Mouse (Mus musculus): ENCODE results near the gene P2ry6. TPM values are rescaled to one million over a fixed set of nuclear protein-coding genes. Genes with fewer than 3 reads are reported as not detected.

P2ry6 gene
- polyA plus RNA-seq, 1 experiment from 2014 or later: 3.6 TPM

DNA sequence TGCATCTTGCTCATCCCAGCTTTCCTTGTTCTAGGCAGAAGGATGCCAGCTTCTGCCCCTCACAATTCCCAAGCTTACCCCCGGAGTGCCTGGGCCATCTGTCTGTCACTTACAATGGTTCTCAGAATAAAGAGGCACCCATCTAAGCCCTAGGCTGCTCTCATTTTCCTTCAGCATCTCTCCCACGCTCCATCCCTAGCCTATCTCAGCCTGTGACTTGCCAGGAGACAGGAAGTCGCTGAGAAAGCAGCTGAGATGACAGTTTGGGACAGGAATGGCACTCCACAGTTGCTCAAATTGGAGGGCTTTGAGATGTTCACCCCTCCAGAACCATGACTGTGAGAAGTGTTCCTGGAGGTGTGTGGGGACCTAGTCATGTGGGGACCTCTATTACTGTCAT, 1.6 kb downstream of the P2ry6 start:
- Histone ChIP-seq H3K27ac (ENCODE audit: low read depth, low read length) (no peak overlapping the region), H3K4me1 (ENCODE audit: control insufficient read depth, insufficient read depth, low read length) (peaks cover 8% of the 10 kb centered on the region), H3K9me3 (ENCODE audit: control insufficient read depth, low read length) (no peaks in the 10 kb centered on the region), H3K36me3 (ENCODE audit: control insufficient read depth, insufficient read depth, low read length) (no peaks in the 10 kb centered on the region), H3K27me3 (ENCODE audit: control insufficient read depth, insufficient read depth, low read length) (peaks cover 26% of the 10 kb centered on the region), H3K4me2 (replicated peaks; ENCODE audit: low read depth, low read length) (no peak overlapping the region), H3K4me3 (ENCODE audit: low read length) (no peak overlapping the region), H3K9ac (ENCODE audit: low read depth, low read length) (no peak overlapping the region)
- WGBS: 57% methylated on average over 3 of the region's 3 CpGs
- ATAC-seq (ENCODE audit: low FRiP score, low TSS enrichment): no peak

- no peak overlapping the region for H3K4me2 ChIP-seq (replicated peaks; ENCODE audit: low read depth, low read length)
- H3K27ac ChIP-seq (ENCODE audit: low read depth, low read length): no peak overlapping the region
- no peak overlapping the region for H3K9ac ChIP-seq (ENCODE audit: low read depth, low read length)
- no peaks in the 10 kb centered on the region for H3K36me3 ChIP-seq (ENCODE audit: control insufficient read depth, insufficient read depth, low read length)
- 87% methylated on average over 10 of the region's 10 CpGs for WGBS
- no peak overlapping the region for H3K4me3 ChIP-seq (ENCODE audit: low read length)
- no peak for ATAC-seq (ENCODE audit: low FRiP score, low TSS enrichment)
- H3K9me3 ChIP-seq (ENCODE audit: control insufficient read depth, low read length): no peaks in the 10 kb centered on the region
- peaks cover 2% of the 10 kb centered on the region for H3K4me1 ChIP-seq (ENCODE audit: control insufficient read depth, insufficient read depth, low read length)
- peaks cover 11% of the 10 kb centered on the region for H3K27me3 ChIP-seq (ENCODE audit: control insufficient read depth, insufficient read depth, low read length)
Observed at GRCm38 (mm10) chr7:100968874-100969659, 5.4 kb downstream of the P2ry6 start.

- Histone ChIP-seq H3K9me3 (ENCODE audit: control insufficient read depth, low read length) (no peaks in the 10 kb centered on the region), H3K4me1 (ENCODE audit: control insufficient read depth, insufficient read depth, low read length) (no peaks in the 10 kb centered on the region; the same call in 1 of the 2 replicates), H3K27ac (ENCODE audit: low read depth, low read length) (no peak overlapping the region), H3K4me3 (ENCODE audit: low read length) (no peak overlapping the region), H3K36me3 (ENCODE audit: control insufficient read depth, insufficient read depth, low read length) (no peaks in the 10 kb centered on the region), H3K9ac (ENCODE audit: low read depth, low read length) (no peak overlapping the region), H3K27me3 (ENCODE audit: control insufficient read depth, insufficient read depth, low read length) (peaks cover 6% of the 10 kb centered on the region), H3K4me2 (replicated peaks; ENCODE audit: low read depth, low read length) (no peak overlapping the region)
- 79% methylated on average over 6 of the region's 6 CpGs for WGBS
- no peak for ATAC-seq (ENCODE audit: low FRiP score, low TSS enrichment)
Observed at GRCm38 (mm10) chr7:100968376-100968775, 6.1 kb downstream of the P2ry6 start.

DNA sequence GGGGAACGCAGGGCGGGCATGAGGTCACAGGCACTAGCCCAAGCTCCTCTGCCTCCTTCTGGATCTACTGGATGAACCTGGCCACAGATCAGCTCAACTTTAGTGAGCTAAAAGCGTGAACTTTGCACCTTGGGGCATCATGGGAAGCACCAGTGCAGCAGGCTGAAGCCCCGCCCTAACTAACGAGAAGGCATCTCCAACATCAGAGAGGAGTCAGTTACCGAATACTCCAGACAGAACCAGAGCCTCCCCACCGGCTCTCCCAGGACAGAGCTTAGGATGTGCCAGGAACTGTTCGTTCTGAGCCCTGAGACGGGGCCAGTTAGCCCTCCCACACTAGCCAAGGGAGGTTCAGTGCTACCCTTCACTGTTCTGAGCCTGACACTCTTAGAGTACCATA, 6.6 kb downstream of the P2ry6 start:
- Histone ChIP-seq H3K27ac (ENCODE audit: low read depth, low read length) (no peak overlapping the region), H3K9ac (ENCODE audit: low read depth, low read length) (no peak overlapping the region), H3K36me3 (ENCODE audit: control insufficient read depth, insufficient read depth, low read length) (no peaks in the 10 kb centered on the region), H3K27me3 (ENCODE audit: control insufficient read depth, insufficient read depth, low read length) (0 out of 2 replicates have a peak, but pooled peaks cover 1% of the 10 kb centered on the region), H3K4me1 (ENCODE audit: control insufficient read depth, insufficient read depth, low read length) (no peaks in the 10 kb centered on the region; the same call in 1 of the 2 replicates), H3K9me3 (ENCODE audit: control insufficient read depth, low read length) (no peaks in the 10 kb centered on the region), H3K4me3 (ENCODE audit: low read length) (no peak overlapping the region), H3K4me2 (replicated peaks; ENCODE audit: low read depth, low read length) (no peak overlapping the region)
- no peak for ATAC-seq (ENCODE audit: low FRiP score, low TSS enrichment)
- 77% methylated on average over 9 of the region's 9 CpGs for WGBS

DNA sequence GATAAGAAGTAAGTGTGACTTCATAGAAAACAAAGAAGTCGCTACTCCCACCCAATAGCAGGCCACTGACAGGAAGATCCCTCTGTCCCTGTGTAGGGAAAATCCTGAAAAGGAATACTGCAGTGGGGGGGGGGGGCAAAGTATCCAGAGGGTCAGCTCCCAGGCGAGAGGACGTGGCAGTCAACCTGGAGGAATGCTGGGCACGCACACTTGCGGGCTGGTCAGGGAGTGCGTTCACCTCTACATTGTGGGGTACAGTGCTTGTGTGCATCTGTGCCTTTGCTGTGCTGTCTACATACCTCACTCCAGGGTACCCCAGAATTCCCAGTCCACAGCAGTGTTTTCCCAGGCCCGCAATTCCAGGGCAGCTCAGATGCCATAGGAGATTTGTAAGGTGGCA, 8.4 kb downstream of the P2ry6 start:
- Histone ChIP-seq H3K36me3 (ENCODE audit: control insufficient read depth, insufficient read depth, low read length) (no peaks in the 10 kb centered on the region), H3K4me1 (ENCODE audit: control insufficient read depth, insufficient read depth, low read length) (no peaks in the 10 kb centered on the region; the same call in 1 of the 2 replicates), H3K27ac (ENCODE audit: low read depth, low read length) (no peak overlapping the region), H3K9ac (ENCODE audit: low read depth, low read length) (no peak overlapping the region), H3K4me2 (replicated peaks; ENCODE audit: low read depth, low read length) (no peak overlapping the region), H3K27me3 (ENCODE audit: control insufficient read depth, insufficient read depth, low read length) (no peaks in the 10 kb centered on the region), H3K9me3 (ENCODE audit: control insufficient read depth, low read length) (no peaks in the 10 kb centered on the region), H3K4me3 (ENCODE audit: low read length) (no peak overlapping the region)
- 87% methylated on average over 7 of the region's 7 CpGs for WGBS
- ATAC-seq (ENCODE audit: low FRiP score, low TSS enrichment): no peak

DNA sequence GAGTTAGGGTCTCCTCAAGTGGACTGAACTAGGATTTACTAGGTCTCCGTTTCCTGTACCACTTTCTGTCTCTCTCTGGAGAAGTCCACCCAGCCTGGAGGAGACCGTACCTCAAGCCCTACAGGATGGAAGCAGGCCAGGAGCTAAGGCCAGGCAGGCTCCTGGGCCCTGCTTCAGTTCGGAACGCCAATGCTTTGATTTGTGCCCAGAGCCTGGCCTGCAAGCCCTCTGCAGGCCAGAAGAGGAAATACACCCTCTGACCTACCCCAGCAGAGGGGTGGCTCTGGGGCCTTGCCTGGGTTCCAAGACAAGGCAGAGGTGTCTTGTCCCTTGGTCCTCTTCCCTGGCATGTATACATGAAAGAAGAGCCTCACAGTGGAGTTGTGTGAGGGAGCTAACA, 9.4 kb downstream of the P2ry6 start:
- Histone ChIP-seq H3K36me3 (ENCODE audit: control insufficient read depth, insufficient read depth, low read length) (no peaks in the 10 kb centered on the region), H3K4me2 (replicated peaks; ENCODE audit: low read depth, low read length) (no peak overlapping the region), H3K4me3 (ENCODE audit: low read length) (no peak overlapping the region), H3K9ac (ENCODE audit: low read depth, low read length) (no peak overlapping the region), H3K9me3 (ENCODE audit: control insufficient read depth, low read length) (no peaks in the 10 kb centered on the region), H3K4me1 (ENCODE audit: control insufficient read depth, insufficient read depth, low read length) (no peaks in the 10 kb centered on the region; the same call in 1 of the 2 replicates), H3K27ac (ENCODE audit: low read depth, low read length) (no peak overlapping the region), H3K27me3 (ENCODE audit: control insufficient read depth, insufficient read depth, low read length) (no peaks in the 10 kb centered on the region)
- peak; percentile 58; the same call in 1 of the 2 replicates for ATAC-seq (ENCODE audit: low FRiP score, low TSS enrichment)
- 32% methylated on average over 4 of the region's 4 CpGs for WGBS

DNA sequence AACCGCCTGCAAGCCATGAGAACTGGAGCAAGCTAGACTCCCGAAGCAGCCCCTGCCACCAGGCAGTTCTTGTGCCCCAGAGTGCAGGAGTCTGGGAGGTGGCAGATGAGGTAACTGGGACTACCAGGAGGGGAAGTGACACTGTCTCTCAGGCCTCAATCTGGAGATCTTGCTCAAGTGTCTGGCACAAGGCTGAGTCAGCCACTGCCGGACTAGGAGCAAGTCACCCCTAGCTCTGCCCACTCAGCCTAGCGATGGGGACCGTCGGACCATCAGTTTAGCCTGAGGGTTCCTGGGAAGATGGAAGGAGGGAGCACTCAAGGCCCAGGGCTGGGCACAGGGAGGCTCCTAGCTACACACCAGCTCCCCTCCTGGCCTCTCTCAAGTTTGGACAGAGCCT, 10.2 kb downstream of the P2ry6 start:
- WGBS: 74% methylated on average over 6 of the region's 6 CpGs
- Histone ChIP-seq H3K4me1 (ENCODE audit: control insufficient read depth, insufficient read depth, low read length) (no peaks in the 10 kb centered on the region), H3K4me3 (ENCODE audit: low read length) (no peak overlapping the region), H3K9me3 (ENCODE audit: control insufficient read depth, low read length) (no peaks in the 10 kb centered on the region), H3K27me3 (ENCODE audit: control insufficient read depth, insufficient read depth, low read length) (no peaks in the 10 kb centered on the region), H3K27ac (ENCODE audit: low read depth, low read length) (no peak overlapping the region), H3K36me3 (ENCODE audit: control insufficient read depth, insufficient read depth, low read length) (no peaks in the 10 kb centered on the region), H3K4me2 (replicated peaks; ENCODE audit: low read depth, low read length) (no peak overlapping the region), H3K9ac (ENCODE audit: low read depth, low read length) (no peak overlapping the region)
- no peak for ATAC-seq (ENCODE audit: low FRiP score, low TSS enrichment)

GRCm38 (mm10) chr7:100963381-100963780, 11.1 kb downstream of the P2ry6 start:
- no peaks in the 10 kb centered on the region for H3K9me3 ChIP-seq (ENCODE audit: control insufficient read depth, low read length)
- H3K9ac ChIP-seq (ENCODE audit: low read depth, low read length): no peak overlapping the region
- no peaks in the 10 kb centered on the region for H3K4me1 ChIP-seq (ENCODE audit: control insufficient read depth, insufficient read depth, low read length)
- no peak for ATAC-seq (ENCODE audit: low FRiP score, low TSS enrichment)
- no peak overlapping the region for H3K4me2 ChIP-seq (replicated peaks; ENCODE audit: low read depth, low read length)
- no peaks in the 10 kb centered on the region for H3K27me3 ChIP-seq (ENCODE audit: control insufficient read depth, insufficient read depth, low read length)
- no peak overlapping the region for H3K27ac ChIP-seq (ENCODE audit: low read depth, low read length)
- no peak overlapping the region for H3K4me3 ChIP-seq (ENCODE audit: low read length)
- WGBS: 76% methylated on average over 8 of the region's 8 CpGs
- H3K36me3 ChIP-seq (ENCODE audit: control insufficient read depth, insufficient read depth, low read length): no peaks in the 10 kb centered on the region

DNA sequence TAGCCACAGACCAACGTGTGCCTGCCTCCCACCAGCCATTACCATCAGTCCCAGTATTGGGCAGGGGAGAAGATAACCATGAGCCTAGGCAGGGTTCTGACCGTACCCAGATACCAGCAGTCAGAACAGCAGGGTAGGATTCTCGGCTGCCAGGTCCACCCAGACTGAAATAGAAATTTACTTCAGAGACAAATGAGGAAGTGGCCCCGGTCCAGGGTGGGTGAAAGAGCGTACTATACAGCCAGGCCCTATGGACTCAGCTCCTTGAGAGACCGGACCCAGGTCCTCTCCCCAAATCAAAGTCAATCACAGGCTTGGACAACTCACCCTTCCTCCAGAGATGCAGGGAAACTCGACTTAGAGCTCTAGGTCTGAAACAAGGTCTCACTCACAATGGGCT, 13.3 kb downstream of the P2ry6 start:
- Histone ChIP-seq H3K9ac (ENCODE audit: low read depth, low read length) (no peak overlapping the region), H3K4me2 (replicated peaks; ENCODE audit: low read depth, low read length) (no peak overlapping the region), H3K27me3 (ENCODE audit: control insufficient read depth, insufficient read depth, low read length) (no peaks in the 10 kb centered on the region), H3K4me3 (ENCODE audit: low read length) (no peak overlapping the region), H3K36me3 (ENCODE audit: control insufficient read depth, insufficient read depth, low read length) (no peaks in the 10 kb centered on the region), H3K27ac (ENCODE audit: low read depth, low read length) (no peak overlapping the region), H3K4me1 (ENCODE audit: control insufficient read depth, insufficient read depth, low read length) (no peaks in the 10 kb centered on the region), H3K9me3 (ENCODE audit: control insufficient read depth, low read length) (no peaks in the 10 kb centered on the region)
- no peak for ATAC-seq (ENCODE audit: low FRiP score, low TSS enrichment)
- 75% methylated on average over 7 of the region's 7 CpGs for WGBS

Data from kidney, embryonic 14.5 days (tissue).